Comparison of ENCODE assay signal across 9 mouse cellular contexts in genomic region chr11:98918231-98918630, GRCm38 (mm10). TPM values are rescaled to one million over a fixed set of nuclear protein-coding genes. Genes with fewer than 3 reads are reported as not detected.
DNase-seq lines count a peak whose midpoint lies in the region; ATAC-seq and TF ChIP-seq lines count a peak whose summit lies in the region.
"Had no signal": no experiment of that assay in that cellular context is flagged by ENCODE, and none has a peak within 500 bp of the region (broad histone marks: within the 10 kb centered on the region; RNA-seq: fewer than 3 reads in every experiment).

No protein-coding gene starts in this region.

- no peak overlapping the region for H3K4me3 ChIP-seq in hindbrain, embryonic 13.5 days
- H3K4me3 ChIP-seq in hindbrain, embryonic 16.5 days (ENCODE audit: low read length): no peak overlapping the region
- H3K4me3 ChIP-seq in MEL (ENCODE audit: control insufficient read depth in 1 of 2, insufficient read depth in 1 of 2, low read depth in 2 of 2, low read length in 2 of 2): no peak overlapping the region
- H3K4me3 ChIP-seq in heart, embryonic 13.5 days: no peak overlapping the region

- no peak for ATAC-seq in hindbrain, embryonic 13.5 days (ENCODE audit: low FRiP score)
- ATAC-seq in hindbrain, embryonic 16.5 days: no peak
- no peak for ATAC-seq in heart, embryonic 13.5 days (ENCODE audit: extremely low read depth, insufficient number of reproducible peaks, low FRiP score, low TSS enrichment)
- ATAC-seq: Patski had no signal

- H3K9ac ChIP-seq in hindbrain, embryonic 13.5 days: peak overlapping the region; percentile 35; the same call in 1 of the 2 replicates
- H3K9ac ChIP-seq in hindbrain, embryonic 16.5 days (ENCODE audit: low read depth, low read length): no peak overlapping the region
- peak overlapping the region; percentile 1; the same call in 1 of the 2 replicates for H3K9ac ChIP-seq in MEL (ENCODE audit: control insufficient read depth, low read depth, low read length, poor library complexity, severe bottlenecking)
- peak overlapping the region; percentile 37; the same call in 1 of the 2 replicates for H3K9ac ChIP-seq in heart, embryonic 13.5 days

- H3K27ac ChIP-seq in hindbrain, embryonic 13.5 days: no peak overlapping the region
- H3K27ac ChIP-seq in hindbrain, embryonic 16.5 days (ENCODE audit: low read depth, low read length): no peak overlapping the region
- H3K27ac ChIP-seq in MEL (ENCODE audit: control insufficient read depth, low read depth, low read length): peak overlapping the region; percentile 73
- H3K27ac ChIP-seq in heart, embryonic 13.5 days (replicated peaks): peak overlapping the region; percentile 69

- H3K79me2 ChIP-seq in MEL (ENCODE audit: control insufficient read depth, insufficient read depth, low read length, poor library complexity): 0 out of 2 replicates have a peak, but pooled peaks cover 4% of the 10 kb centered on the region

- TF ChIP-seq RAD21 in MEL (IDR thresholded peaks at IDR 0.05; ENCODE audit: low read depth, low read length): no peak

- H3K36me3 ChIP-seq in hindbrain, embryonic 13.5 days: no peaks in the 10 kb centered on the region
- H3K36me3 ChIP-seq in hindbrain, embryonic 16.5 days (ENCODE audit: control insufficient read depth, insufficient read depth, low read length): no peaks in the 10 kb centered on the region
- peaks cover 37 to 44% of the 10 kb centered on the region in 2 experiments for H3K36me3 ChIP-seq in MEL (ENCODE audit: control insufficient read depth in 1 of 2, insufficient read depth in 2 of 2, low read length in 2 of 2)
- peaks cover 84% of the 10 kb centered on the region for H3K36me3 ChIP-seq in heart, embryonic 13.5 days

- 0 out of 4 replicates have a peak, but pooled peaks of 1 of the 2 experiments have one; percentile 5 for TF ChIP-seq EP300 in MEL (IDR thresholded peaks at IDR 0.05; ENCODE audit: low read depth in 1 of 2, low read length in 2 of 2)

- H3K4me2 ChIP-seq in hindbrain, embryonic 13.5 days: no peak overlapping the region
- no peak overlapping the region for H3K4me2 ChIP-seq in hindbrain, embryonic 16.5 days (ENCODE audit: low read length)
- H3K4me2 ChIP-seq in heart, embryonic 13.5 days: no peak overlapping the region

- peaks cover 24% of the 10 kb centered on the region for H3K4me1 ChIP-seq in hindbrain, embryonic 13.5 days (replicated peaks)
- H3K4me1 ChIP-seq in hindbrain, embryonic 16.5 days (ENCODE audit: control insufficient read depth, insufficient read depth, low read depth, low read length): peaks cover 4% of the 10 kb centered on the region
- peaks cover 18 to 29% of the 10 kb centered on the region in 2 experiments for H3K4me1 ChIP-seq in MEL (ENCODE audit: control insufficient read depth in 1 of 2, insufficient read depth in 2 of 2, low read length in 2 of 2)
- H3K4me1 ChIP-seq in heart, embryonic 13.5 days: peaks cover 29% of the 10 kb centered on the region

- no peak; a peak in 1 of 4 replicates for TF ChIP-seq POLR2A in MEL (IDR thresholded peaks at IDR 0.05; ENCODE audit: control insufficient read depth in 1 of 2, insufficient read depth in 1 of 2, low read depth in 1 of 2, low read length in 2 of 2, poor library complexity in 1 of 2)

- TF ChIP-seq CTCF in MEL (IDR thresholded peaks at IDR 0.05 in 2 of 3, conservative IDR thresholded peaks at IDR 0.05 in 1 of 3; ENCODE audit: control insufficient read depth in 1 of 3, insufficient read depth in 1 of 3, low read depth in 2 of 3, low read length in 3 of 3, poor library complexity in 1 of 3, severe bottlenecking in 1 of 3): no peak

- no peaks in the 10 kb centered on the region for H3K27me3 ChIP-seq in hindbrain, embryonic 13.5 days
- no peaks in the 10 kb centered on the region for H3K27me3 ChIP-seq in hindbrain, embryonic 16.5 days (replicated peaks; ENCODE audit: control insufficient read depth, insufficient read depth, low read length)
- H3K27me3 ChIP-seq in MEL (ENCODE audit: control insufficient read depth in 1 of 2, insufficient read depth in 2 of 2, low read length in 2 of 2): no peaks in the 10 kb centered on the region
- H3K27me3 ChIP-seq in heart, embryonic 13.5 days (replicated peaks): no peaks in the 10 kb centered on the region
- H3K27me3 ChIP-seq: Patski had no signal

- H3K9me3 ChIP-seq in hindbrain, embryonic 13.5 days: no peaks in the 10 kb centered on the region
- no peaks in the 10 kb centered on the region for H3K9me3 ChIP-seq in hindbrain, embryonic 16.5 days (ENCODE audit: control insufficient read depth, low read length)
- H3K9me3 ChIP-seq in MEL (replicated peaks; ENCODE audit: insufficient read depth, low read length): no peaks in the 10 kb centered on the region
- no peaks in the 10 kb centered on the region for H3K9me3 ChIP-seq in heart, embryonic 13.5 days

- DNase-seq in MEL (ENCODE audit: low read depth, low spot score): peak; percentile 69
- DNase-seq in lung, postnatal 10 days: peak; percentile 79
- DNase-seq in layer of hippocampus, adult 9-10 months (ENCODE audit: low spot score): no peak
- DNase-seq in layer of hippocampus, postnatal 36 days: no peak
- no peak for DNase-seq in right cerebral cortex, postnatal 36 days (ENCODE audit: low spot score in 2 of 2)

- WGBS in hindbrain, embryonic 13.5 days: 88% methylated on average over 9 of the region's 9 CpGs
- 84% methylated on average over 9 of the region's 9 CpGs for WGBS in hindbrain, embryonic 16.5 days
- 67% methylated on average over 9 of the region's 9 CpGs for WGBS in heart, embryonic 13.5 days

TF ChIP-seq in MEL, 35 proteins besides CTCF, POLR2A, EP300 and RAD21:
- TF ChIP-seq MAZ (IDR thresholded peaks at IDR 0.05; ENCODE audit: low read depth, low read length) (no peak), NELFE (IDR thresholded peaks at IDR 0.05; ENCODE audit: low read depth, low read length) (peak; percentile 22; the same call in 1 of the 2 replicates), NRF1 (IDR thresholded peaks at IDR 0.05; ENCODE audit: insufficient read depth, low read depth, low read length, poor library complexity, severe bottlenecking) (no peak), TBP (IDR thresholded peaks at IDR 0.05; ENCODE audit: low read depth, low read length) (peak; percentile 62; the same call in 1 of the 2 replicates)

RNA-seq across cellular contexts. Expression of gene Rara, which starts 9.4 kb away (rescaled TPM):
- polyA plus RNA-seq in hindbrain, embryonic 13.5 days (2015; fragmentation: Nextera tagmentation; extraction: Ambion mirVana): 17.1 and 20.3 TPM in 2 replicates
- polyA plus RNA-seq in hindbrain, embryonic 16.5 days (2015; fragmentation: Nextera tagmentation; extraction: Ambion mirVana): 12.1 and 16.7 TPM in 2 replicates
- total RNA-seq in MEL (2012; rRNA removed): 9.8 and 12.1 TPM in 2 replicates
- polyA plus RNA-seq in MEL (2012; ENCODE audit: insufficient read depth in 1 of 2, insufficient read length in 2 of 2, low read depth in 1 of 2, low replicate concordance in 2 of 2, missing spikeins in 1 of 2): 10 to 100 TPM in 1 of 2 experiments, not detected in 1; 13.7 TPM
- 27.9 and 28.3 TPM in 2 replicates for polyA plus RNA-seq in heart, embryonic 13.5 days (2015; fragmentation: Nextera tagmentation; extraction: Ambion mirVana)
- 10 to 100 TPM; 18.5 to 18.7 TPM for total RNA-seq in layer of hippocampus, postnatal 36 days (2021)

RNA-seq across cellular contexts. Expression of gene Cdc6, which starts 10.6 kb away (rescaled TPM):
- 5.9 and 6.0 TPM in 2 replicates for polyA plus RNA-seq in hindbrain, embryonic 13.5 days (2015; fragmentation: Nextera tagmentation; extraction: Ambion mirVana)
- 4.6 and 6.3 TPM in 2 replicates for polyA plus RNA-seq in hindbrain, embryonic 16.5 days (2015; fragmentation: Nextera tagmentation; extraction: Ambion mirVana)
- 83.4 and 104 TPM in 2 replicates for total RNA-seq in MEL (2012; rRNA removed)
- 10 to 100 TPM; 56.9 to 69.4 TPM for polyA plus RNA-seq in MEL (2012; ENCODE audit: insufficient read depth in 1 of 2, insufficient read length in 2 of 2, low read depth in 1 of 2, low replicate concordance in 2 of 2, missing spikeins in 1 of 2)
- polyA plus RNA-seq in heart, embryonic 13.5 days (2015; fragmentation: Nextera tagmentation; extraction: Ambion mirVana): 21.1 and 22.9 TPM in 2 replicates
- under 1 TPM; 0.50 to 0.88 TPM for total RNA-seq in layer of hippocampus, postnatal 36 days (2021)

RNA-seq across cellular contexts. Expression of gene Wipf2, which starts 54.8 kb away (rescaled TPM):
- polyA plus RNA-seq in hindbrain, embryonic 13.5 days (2015; fragmentation: Nextera tagmentation; extraction: Ambion mirVana): 5.0 TPM in 2 replicates
- polyA plus RNA-seq in hindbrain, embryonic 16.5 days (2015; fragmentation: Nextera tagmentation; extraction: Ambion mirVana): 4.1 and 4.2 TPM in 2 replicates
- total RNA-seq in MEL (2012; rRNA removed): 2.9 and 3.2 TPM in 2 replicates
- polyA plus RNA-seq in MEL (2012; ENCODE audit: insufficient read depth in 1 of 2, insufficient read length in 2 of 2, low read depth in 1 of 2, low replicate concordance in 2 of 2, missing spikeins in 1 of 2): 1 to 10 TPM in 1 of 2 experiments, not detected in 1; 7.1 TPM
- 2.3 and 2.6 TPM in 2 replicates for polyA plus RNA-seq in heart, embryonic 13.5 days (2015; fragmentation: Nextera tagmentation; extraction: Ambion mirVana)
- 10 to 100 TPM; 67.3 to 72.9 TPM for total RNA-seq in layer of hippocampus, postnatal 36 days (2021)

Comparison
In these comparisons a context has a peak if more than half of its experiments do, and no peak if none do; other contexts are left out.
1. H3K27ac ChIP-seq: peak in MEL (single experiment) and heart, embryonic 13.5 days (single experiment); none in hindbrain, embryonic 13.5 days (single experiment) and hindbrain, embryonic 16.5 days (single experiment).
2. DNase-seq: peak in MEL (single experiment) and lung, postnatal 10 days (single experiment); none in layer of hippocampus, adult 9-10 months (single experiment), layer of hippocampus, postnatal 36 days (0 of 2) and right cerebral cortex, postnatal 36 days (0 of 2).